Mouse (Mus musculus) limb, embryonic 14.5 days (tissue): ENCODE measurements around the gene Babam2. TPM values are rescaled to one million over a fixed set of nuclear protein-coding genes. Genes with fewer than 3 reads are reported as not detected.
A peak's percentile ranks its signal among the peaks of the same experiment; 100 is the strongest.

ENCODE experiments used
- ATAC-seq: fragments of 200-750 bp; cut with Nextera tagmentation; 2 replicates; pipeline ENCODE4 v1.8.0; 2017; ENCODE audit warnings: low read depth, moderate number of reproducible peaks, moderate TSS enrichment; ENCODE audit not compliant: low FRiP score
- DNase-seq: peaks from one replicate; pipeline ENCODE4 v3.0.0-alpha.2; 2015; ENCODE audit warnings: low spot score
- H3K27ac ChIP-seq: fragments of 300-500 bp; sonication (generic); replicated peaks from 2 replicates; pipeline ENCODE4 v1.5.1; 2014; ENCODE audit warnings: low read depth, mild to moderate bottlenecking, low read length, moderate library complexity, mixed read lengths
- H3K27me3 ChIP-seq: fragments of 300-500 bp; sonication (generic); 2 replicates; pipeline ENCODE4 v1.6.1; 2014; ENCODE audit warnings: low read length, mixed read lengths; ENCODE audit not compliant: control insufficient read depth, insufficient read depth
- H3K36me3 ChIP-seq: fragments of 300-500 bp; sonication (generic); 2 replicates; pipeline ENCODE4 v1.6.1; 2014; ENCODE audit warnings: mild to moderate bottlenecking, low read length, moderate library complexity, mixed read lengths; ENCODE audit not compliant: control insufficient read depth, insufficient read depth
- H3K4me1 ChIP-seq: fragments of 300-500 bp; sonication (generic); 2 replicates; pipeline ENCODE4 v1.6.1; 2014; ENCODE audit warnings: antibody characterized with exemption, low read length, mixed read lengths; ENCODE audit not compliant: control insufficient read depth, insufficient read depth
- H3K4me2 ChIP-seq: fragments of 300-500 bp; sonication (generic); replicated peaks from 2 replicates; pipeline ENCODE4 v1.6.1; 2014; ENCODE audit warnings: low read depth, mild to moderate bottlenecking, low read length, moderate library complexity; ENCODE audit not compliant: severe bottlenecking
- H3K4me3 ChIP-seq: fragments of 300-500 bp; sonication (generic); replicated peaks from 2 replicates; pipeline ENCODE4 v1.5.1; 2014; ENCODE audit warnings: low read length
- H3K9ac ChIP-seq: fragments of 300-500 bp; sonication (generic); 2 replicates; pipeline ENCODE4 v1.6.1; 2014; ENCODE audit warnings: mild to moderate bottlenecking, low read depth, low read length, moderate library complexity; ENCODE audit not compliant: severe bottlenecking
- H3K9me3 ChIP-seq: fragments of 300-500 bp; sonication (generic); 2 replicates; pipeline ENCODE4 v1.6.1; 2016; ENCODE audit warnings: low read length; ENCODE audit not compliant: control insufficient read depth
- POLR2A ChIP-seq: fragments of 200-500 bp; IDR thresholded peaks from 2 replicates; pipeline ENCODE4 v1.8.0; 2012; ENCODE audit warnings: inconsistent platforms, mild to moderate bottlenecking, moderate library complexity, borderline replicate concordance; ENCODE audit not compliant: insufficient read depth, insufficient read length; ENCODE audit errors: extremely low read depth
- WGBS: fragments of 180-500 bp; shearing (Covaris S2); extraction: QIAGEN DNeasy Blood & Tissue Kit; methylation state at CpG from one replicate; pipeline ENCODE4 v1.1.7; 2014; 5-methylcytosine and 5-hydroxymethylcytosine counted together
- polyA plus RNA-seq, 2 experiments: library from polyadenylated mRNA; depleted of rRNA in 1 of 2; stranded (reverse) in 1 of 2; unstranded in 1 of 2; fragments of >200 nt; fragmentation: Nextera tagmentation in 1 of 2; extraction: Ambion mirVana in 1 of 2; gene quantifications; 2 replicates each; pipeline versions ENCODE4 v1.2.1 to v1.2.3; 2012 to 2014

Babam2 gene
- polyA plus RNA-seq, 2 experiments = 23.4 to 35.8 TPM

DNA sequence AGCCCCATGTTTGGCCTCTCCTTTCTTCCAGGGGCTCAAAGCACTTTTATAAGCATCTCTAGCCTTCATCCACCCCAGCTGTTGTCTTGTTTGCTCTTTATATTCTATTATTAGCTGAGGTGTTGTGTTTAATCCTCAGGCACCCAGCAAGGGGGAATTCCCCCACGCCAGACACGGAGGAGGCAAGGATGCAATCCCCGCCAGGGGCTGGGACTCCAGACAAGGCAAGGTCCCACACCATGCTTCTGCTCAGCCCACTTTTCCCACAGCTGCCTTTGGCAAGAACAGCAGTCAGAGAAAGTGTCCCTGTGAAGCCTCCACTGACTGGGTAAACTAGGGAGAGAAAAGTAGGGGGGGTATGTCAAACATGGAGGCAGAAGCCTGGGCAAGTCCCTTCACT lies 401.2 kb downstream of the Babam2 start:
- DNase-seq (no peak), ATAC-seq (no peak)
- 72% methylated on average over 3 of the region's 3 CpGs for WGBS
- H3K27ac ChIP-seq = no peak overlapping the region
- no peak for TF ChIP-seq POLR2A
- no peaks in the 10 kb centered on the region for H3K27me3 ChIP-seq
- H3K36me3 ChIP-seq = no peaks in the 10 kb centered on the region
- H3K9ac ChIP-seq = no peak overlapping the region
- no peak overlapping the region for H3K4me3 ChIP-seq
- H3K4me1 ChIP-seq = peaks cover 15% of the 10 kb centered on the region
- H3K4me2 ChIP-seq = no peak overlapping the region
- no peaks in the 10 kb centered on the region for H3K9me3 ChIP-seq

DNA sequence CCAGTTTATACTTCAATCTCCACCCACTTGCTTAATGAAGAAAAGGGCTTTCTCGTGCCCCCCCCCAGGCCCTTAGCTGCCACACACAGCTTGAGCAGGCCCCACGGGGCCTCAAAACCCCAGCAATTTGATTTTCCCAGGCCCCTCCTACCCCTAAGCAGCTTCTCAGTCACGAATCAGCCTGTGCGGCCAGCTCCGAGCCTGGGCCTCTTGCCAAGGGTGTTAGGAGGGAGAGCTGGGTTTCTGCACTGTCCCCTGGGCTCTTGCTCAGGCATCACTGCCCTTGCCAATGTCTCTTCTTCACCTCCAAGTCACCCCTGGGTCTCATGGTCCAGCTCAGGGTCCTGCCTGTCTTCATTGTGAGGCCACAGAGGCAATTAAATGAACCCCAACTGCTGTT lies 405.0 kb downstream of the Babam2 start:
- no peaks in the 10 kb centered on the region for H3K36me3 ChIP-seq
- peak; percentile 64 for DNase-seq
- 0 out of 2 replicates have a peak overlapping the region, but pooled peaks have one; percentile 8 for H3K9ac ChIP-seq
- H3K4me1 ChIP-seq = peaks cover 15% of the 10 kb centered on the region
- no peaks in the 10 kb centered on the region for H3K27me3 ChIP-seq
- H3K4me3 ChIP-seq = no peak overlapping the region
- ATAC-seq = peak; percentile 65
- H3K4me2 ChIP-seq = no peak overlapping the region
- no peaks in the 10 kb centered on the region for H3K9me3 ChIP-seq
- no peak overlapping the region for H3K27ac ChIP-seq
- TF ChIP-seq POLR2A = no peak
- WGBS = 13% methylated on average over 5 of the region's 5 CpGs

DNA sequence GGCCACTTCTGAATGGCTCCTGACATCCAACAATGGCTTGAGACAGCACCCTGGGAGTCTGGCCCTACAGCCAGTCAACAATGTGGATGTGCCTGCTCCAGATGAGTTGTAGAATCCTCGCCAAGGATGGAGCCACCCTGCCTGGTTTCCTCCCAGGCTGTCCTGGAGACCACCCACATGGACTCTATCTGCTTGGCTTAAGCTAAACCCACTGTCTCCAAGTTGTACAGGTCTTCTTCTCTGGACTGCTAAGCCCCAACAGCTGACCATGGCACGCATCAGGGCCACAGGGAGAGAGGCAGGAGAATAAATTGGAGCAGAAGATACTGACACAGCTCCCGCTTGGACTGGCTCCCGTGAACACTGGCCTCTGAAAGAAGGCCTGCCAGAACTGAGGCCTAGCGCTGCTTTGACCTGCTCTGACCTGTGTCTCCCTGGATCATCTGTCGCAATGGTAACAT lies 405.5 kb downstream of the Babam2 start:
- no peaks in the 10 kb centered on the region for H3K36me3 ChIP-seq
- DNase-seq = no peak
- no peak overlapping the region for H3K9ac ChIP-seq
- no peak overlapping the region for H3K27ac ChIP-seq
- peaks cover 15% of the 10 kb centered on the region for H3K4me1 ChIP-seq
- no peaks in the 10 kb centered on the region for H3K9me3 ChIP-seq
- TF ChIP-seq POLR2A = no peak
- H3K27me3 ChIP-seq = no peaks in the 10 kb centered on the region
- no peak for ATAC-seq
- no peak overlapping the region for H3K4me3 ChIP-seq
- H3K4me2 ChIP-seq = no peak overlapping the region
- 86% methylated on average over 6 of the region's 6 CpGs for WGBS

DNA sequence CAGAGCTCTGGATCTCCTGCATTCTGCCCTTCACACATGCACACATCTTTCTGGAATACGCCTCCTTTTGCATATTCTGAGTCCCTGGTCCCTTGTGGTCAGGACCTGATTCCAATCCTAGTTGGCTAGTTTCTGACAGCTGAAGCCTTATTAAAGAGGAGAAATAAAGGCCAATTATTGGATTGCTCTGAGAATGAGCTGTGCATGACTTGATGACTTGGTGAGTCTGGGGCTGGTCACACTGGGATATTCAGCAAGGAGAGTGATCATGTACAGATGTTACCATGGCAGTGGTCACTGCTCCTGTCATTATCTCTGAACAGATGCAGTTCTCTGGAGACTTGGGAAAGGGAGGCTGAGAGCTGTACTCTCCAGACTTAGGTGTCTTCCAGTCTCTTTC lies 406.1 kb downstream of the Babam2 start:
- Histone ChIP-seq H3K4me2 (no peak overlapping the region), H3K36me3 (no peaks in the 10 kb centered on the region), H3K4me1 (peaks cover 15% of the 10 kb centered on the region), H3K27me3 (no peaks in the 10 kb centered on the region), H3K27ac (no peak overlapping the region), H3K4me3 (no peak overlapping the region), H3K9ac (no peak overlapping the region), H3K9me3 (no peaks in the 10 kb centered on the region)
- no peak for TF ChIP-seq POLR2A
- WGBS = 89% methylated on average over 1 of the region's 1 CpGs
- DNase-seq = no peak
- no peak for ATAC-seq

DNA sequence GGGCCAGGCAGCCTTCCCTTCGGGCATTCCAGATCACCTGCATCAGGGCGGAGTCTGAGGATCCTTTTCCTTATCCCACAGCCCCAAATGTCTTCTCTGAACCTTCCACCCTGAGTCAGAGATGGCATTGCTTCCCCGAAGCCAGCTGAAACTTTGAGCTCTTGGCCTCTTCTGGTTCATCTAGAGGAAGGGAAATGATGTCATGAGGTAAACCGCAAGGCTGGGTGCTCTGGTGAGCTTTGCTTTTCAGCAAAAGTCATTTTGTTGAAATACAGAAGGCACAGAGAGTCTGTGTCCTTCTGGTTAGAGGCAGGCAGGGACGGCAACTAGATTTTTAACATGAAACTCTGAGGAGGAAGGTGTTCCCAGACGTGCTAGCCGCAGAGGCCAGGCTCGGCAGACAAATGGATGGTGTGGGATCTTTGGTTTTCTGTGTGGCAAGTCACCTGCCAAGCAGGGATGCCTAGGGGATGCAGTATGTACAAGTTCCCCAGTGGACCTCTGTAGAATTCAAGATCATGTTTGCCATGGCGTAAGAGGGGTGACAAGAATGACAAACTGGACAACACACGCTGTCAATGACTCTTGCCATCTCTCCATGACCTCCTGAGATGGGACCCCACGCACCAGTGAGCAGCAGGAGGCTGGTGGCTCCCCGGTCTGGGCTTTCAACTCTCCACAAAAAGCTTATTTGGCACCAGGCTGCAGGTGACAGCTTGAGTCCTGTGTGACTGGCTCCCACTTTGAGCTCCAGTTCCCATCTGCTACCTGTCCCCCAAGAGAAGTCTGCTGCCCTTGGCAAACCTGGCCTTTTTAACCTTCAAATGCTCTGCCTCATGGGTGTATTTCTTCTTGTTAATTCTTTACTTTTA lies 406.9 kb downstream of the Babam2 start:
- no peaks in the 10 kb centered on the region for H3K36me3 ChIP-seq
- H3K27ac ChIP-seq = no peak overlapping the region
- no peak overlapping the region for H3K9ac ChIP-seq
- no peak overlapping the region for H3K4me3 ChIP-seq
- TF ChIP-seq POLR2A = no peak
- no peaks in the 10 kb centered on the region for H3K9me3 ChIP-seq
- ATAC-seq (no peak), DNase-seq (no peak)
- peaks cover 15% of the 10 kb centered on the region for H3K4me1 ChIP-seq
- WGBS = 82% methylated on average over 12 of the region's 12 CpGs
- H3K27me3 ChIP-seq = no peaks in the 10 kb centered on the region
- H3K4me2 ChIP-seq = no peak overlapping the region
